Mouse (Mus musculus): ENCODE results near the gene Otulin.

The Otulin gene

DNA sequence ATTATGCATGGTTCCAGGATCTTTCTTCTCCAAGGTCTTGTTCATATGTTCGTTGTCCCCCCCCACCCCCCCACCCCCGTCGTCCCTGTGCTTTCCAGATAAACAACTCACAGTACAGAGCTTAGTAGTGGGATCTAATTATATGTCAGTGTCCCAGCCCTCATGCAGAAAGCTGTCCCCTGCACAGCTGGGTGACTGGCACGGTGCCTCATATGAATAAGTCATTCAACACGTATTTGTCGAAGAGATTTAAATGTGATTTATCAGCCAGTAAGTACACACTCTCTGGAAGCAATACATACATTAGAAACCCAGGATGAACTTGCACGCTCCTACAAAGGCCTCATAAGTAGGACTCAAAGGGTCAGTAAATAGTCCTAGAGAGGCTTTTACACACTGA, 80.6 kb downstream of the Otulin start:
- DNase-seq (ENCODE audit: low spot score): no peak

GRCm38 (mm10) chr15:27549071-27549470, 81.4 kb downstream of the Otulin start:
- DNase-seq (ENCODE audit: low spot score): no peak

DNA sequence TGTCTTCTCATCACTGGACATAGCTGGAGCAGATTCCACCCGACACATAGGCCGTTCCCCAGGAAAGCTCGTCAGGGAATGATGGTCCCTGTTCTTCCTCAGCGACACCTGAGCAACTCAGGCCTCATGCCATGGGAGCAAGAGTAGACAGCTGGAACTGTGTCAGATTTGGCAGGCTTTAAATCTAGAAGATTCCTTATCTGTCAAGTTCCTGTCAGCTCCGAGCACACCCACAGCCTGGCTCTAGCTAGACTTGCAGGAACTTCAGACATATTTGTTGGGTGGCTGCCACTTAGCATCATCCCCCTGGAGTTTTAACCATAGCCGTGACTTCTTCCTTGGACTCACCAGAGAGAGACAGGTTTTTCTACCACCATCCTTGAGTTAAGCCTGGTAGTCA, 82.4 kb downstream of the Otulin start:
- DNase-seq (ENCODE audit: low spot score): no peak

DNA sequence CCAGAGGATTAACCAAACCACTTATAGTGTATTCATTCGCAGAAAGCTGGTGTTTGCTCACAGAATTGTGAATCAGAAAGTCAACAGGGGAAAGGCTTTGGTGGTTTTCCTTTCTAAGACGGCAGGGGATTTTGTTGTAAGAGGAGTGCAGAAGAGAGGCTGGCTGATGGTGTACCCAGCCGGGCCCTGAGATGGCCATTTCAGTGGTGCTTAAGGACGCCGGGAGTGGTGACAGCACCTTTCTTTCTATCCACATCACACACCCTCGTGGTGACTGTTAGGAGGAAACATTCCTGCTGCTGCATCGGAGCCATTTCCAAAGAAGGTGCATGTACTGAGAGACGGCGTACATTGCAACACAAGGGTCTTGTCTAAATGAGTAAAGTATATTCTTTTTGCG, 85.3 kb downstream of the Otulin start:
- no peak for DNase-seq (ENCODE audit: low spot score)

DNA sequence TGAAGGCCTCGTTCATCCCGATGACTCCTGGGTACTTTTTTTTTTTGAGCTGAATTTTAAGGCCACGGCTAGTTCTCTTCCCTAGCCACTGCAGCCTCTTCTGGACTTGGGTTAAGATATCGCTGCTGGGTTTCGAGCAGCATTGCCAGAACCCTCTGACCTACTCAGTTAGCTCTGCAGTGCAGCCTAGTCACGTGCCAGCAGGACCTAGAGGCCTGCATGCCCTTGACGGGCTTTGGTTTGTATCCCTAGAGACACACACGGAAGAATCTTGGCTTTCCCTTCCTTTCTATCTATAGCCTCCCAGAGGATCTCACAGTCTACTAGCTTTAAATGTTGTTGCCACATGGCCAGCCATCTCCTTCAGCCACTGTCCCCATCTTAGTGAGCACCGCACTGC, 90.7 kb downstream of the Otulin start:
- no peak for DNase-seq (ENCODE audit: low spot score)

- no peak for DNase-seq (ENCODE audit: low spot score)
These were observed 92.8 kb downstream of the Otulin start for GRCm38 (mm10) chr15:27537519-27538223.

DNA sequence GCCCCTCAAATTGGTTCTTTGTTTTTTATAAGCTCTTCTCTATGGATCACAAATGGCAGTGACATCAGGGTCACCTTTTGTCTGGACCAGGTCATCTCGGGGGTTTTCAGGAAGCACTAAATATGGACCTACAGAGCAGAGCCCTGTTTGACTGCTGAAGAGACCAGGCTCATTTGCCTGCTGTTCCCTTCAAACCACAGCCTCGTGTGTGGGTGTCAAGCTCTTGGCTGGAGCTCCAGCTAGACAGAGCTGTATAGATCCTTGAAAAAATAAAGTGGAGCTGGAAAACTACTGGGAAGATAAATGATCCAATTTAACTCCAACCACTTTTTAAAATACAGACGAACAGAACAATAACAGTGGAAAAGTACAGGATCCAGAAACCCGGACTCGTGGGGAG, 93.7 kb downstream of the Otulin start:
- DNase-seq (ENCODE audit: low spot score): no peak

DNA sequence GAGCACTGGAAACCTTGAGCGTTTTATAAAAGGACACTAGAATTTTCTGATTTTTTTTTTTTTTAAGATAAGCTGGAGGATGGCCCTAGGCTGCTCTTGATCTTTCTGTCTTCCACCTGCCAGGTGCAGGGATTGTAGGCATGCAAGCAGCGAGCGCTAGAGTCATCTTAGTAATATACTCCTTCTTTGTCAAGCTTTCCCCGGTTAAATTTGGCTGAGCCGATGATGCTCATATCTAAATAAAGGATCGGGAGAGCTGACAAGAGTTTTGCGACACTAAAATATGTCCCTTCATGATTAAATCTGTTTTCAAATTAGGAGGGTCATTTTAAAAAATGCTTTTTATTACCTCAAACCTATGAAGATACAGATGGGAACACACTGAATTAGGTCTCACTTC, 94.3 kb downstream of the Otulin start:
- DNase-seq (ENCODE audit: low spot score): no peak

DNA sequence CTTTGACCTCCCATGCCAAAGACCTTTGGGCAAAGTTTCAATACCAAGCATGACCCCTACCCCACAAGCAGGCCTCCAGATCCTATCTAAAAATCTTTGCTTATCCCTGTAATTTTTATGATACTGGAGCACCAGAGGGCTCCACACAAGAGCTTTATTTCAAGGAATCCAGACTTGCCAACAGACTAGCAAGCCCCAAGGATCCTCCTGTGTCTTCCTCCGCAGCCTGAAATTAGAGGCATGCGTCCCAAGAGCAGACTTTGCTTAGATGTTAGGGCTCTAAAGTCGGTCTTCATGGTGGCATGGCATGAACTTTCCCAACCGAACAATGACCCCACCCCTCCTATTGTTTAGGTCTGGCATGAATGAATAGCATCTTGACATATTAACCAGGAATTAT, 94.8 kb downstream of the Otulin start:
- no peak for DNase-seq (ENCODE audit: low spot score)

GRCm38 (mm10) chr15:27533036-27533435, 97.5 kb downstream of the Otulin start:
- no peak for DNase-seq (ENCODE audit: low spot score)

DNA sequence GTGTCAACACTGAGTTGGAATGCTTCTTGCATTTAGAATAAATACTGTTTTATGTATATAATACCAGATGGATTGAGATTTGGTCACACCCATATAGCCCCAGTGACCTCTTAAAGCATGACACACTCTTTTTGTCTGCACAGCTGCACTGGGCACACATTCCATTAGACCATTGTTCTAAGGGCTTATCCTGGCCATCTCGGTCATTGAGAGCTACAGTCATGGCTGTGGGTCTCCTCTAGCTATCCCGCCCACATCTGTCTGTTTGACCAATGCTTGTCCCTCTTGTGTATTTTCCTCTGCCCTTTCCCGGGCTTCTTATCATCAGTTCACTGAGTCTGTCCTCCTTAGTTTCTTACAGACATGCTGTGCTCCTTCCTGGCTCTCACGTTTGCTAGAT, 100.5 kb downstream of the Otulin start:
- no peak for DNase-seq (ENCODE audit: low spot score)

GRCm38 (mm10) chr15:27528896-27529295, 101.6 kb downstream of the Otulin start:
- no peak for DNase-seq (ENCODE audit: low spot score)

DNA sequence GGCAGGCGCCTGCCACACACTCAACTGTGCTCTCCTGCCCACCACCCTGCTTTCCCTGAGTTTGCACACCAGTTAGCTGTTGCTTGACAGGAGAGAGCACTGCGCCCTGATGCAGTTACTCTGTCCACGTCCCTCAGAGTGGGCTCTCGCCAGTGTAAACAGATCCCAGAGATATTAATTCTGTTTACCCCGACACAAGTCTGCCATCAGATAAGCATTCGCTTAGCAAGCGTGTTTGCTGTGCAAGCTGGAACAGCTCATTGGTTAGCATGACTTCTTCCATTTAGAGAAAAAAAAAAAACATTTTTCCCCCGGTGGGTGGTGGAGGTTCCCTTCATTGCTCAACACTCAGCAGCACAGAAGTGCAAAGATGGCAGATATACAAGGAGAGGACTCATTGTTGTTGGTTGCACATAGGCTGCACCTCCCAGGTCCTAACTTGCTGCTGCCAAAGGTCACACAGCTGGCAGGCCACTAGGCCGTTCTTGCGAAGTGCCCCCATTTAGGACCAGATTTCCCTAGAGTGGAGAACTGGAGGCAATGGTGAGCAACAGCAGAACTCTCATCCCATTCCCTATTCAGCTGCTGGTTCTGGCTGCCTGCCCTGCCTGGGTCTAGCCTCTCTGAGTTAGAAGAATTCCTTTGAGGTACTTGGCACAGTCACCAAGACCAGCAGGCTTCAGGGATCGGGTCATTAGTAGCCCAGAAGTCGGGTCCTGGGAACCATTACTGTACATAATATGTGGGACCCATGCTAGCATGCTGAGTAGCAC, 105.1 kb downstream of the Otulin start:
- DNase-seq (ENCODE audit: low spot score): peak; percentile 35

- no peak for DNase-seq (ENCODE audit: low spot score)
These were observed 110.6 kb downstream of the Otulin start for GRCm38 (mm10) chr15:27519857-27520256.

- DNase-seq (ENCODE audit: low spot score): no peak
These were observed 112.5 kb downstream of the Otulin start for GRCm38 (mm10) chr15:27518026-27518425.

DNA sequence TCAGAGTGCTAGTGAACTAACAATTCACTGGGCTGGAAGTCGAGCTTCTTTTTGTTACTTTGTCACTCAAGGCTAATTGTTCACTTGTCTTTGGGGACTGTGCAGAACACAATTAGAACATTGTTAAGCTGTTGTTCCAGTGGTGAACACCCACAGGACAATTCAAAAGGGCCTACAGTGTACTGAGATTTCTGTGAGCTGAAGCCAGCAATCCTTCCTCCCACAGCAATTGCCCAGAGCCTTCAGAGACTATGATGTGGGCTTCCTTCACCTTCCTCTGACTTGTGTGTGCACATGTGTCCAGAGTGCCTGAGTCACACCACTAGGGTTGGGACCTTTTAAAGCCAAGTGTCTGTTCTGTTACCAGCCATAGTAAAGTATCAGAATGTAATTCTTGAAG, 113.6 kb downstream of the Otulin start:
- no peak for DNase-seq (ENCODE audit: low spot score)

GRCm38 (mm10) chr15:27508982-27509381, 121.5 kb downstream of the Otulin start:
- no peak for DNase-seq (ENCODE audit: low spot score)

- DNase-seq (ENCODE audit: low spot score): no peak
These were observed 122.3 kb downstream of the Otulin start for GRCm38 (mm10) chr15:27508169-27508568.

DNA sequence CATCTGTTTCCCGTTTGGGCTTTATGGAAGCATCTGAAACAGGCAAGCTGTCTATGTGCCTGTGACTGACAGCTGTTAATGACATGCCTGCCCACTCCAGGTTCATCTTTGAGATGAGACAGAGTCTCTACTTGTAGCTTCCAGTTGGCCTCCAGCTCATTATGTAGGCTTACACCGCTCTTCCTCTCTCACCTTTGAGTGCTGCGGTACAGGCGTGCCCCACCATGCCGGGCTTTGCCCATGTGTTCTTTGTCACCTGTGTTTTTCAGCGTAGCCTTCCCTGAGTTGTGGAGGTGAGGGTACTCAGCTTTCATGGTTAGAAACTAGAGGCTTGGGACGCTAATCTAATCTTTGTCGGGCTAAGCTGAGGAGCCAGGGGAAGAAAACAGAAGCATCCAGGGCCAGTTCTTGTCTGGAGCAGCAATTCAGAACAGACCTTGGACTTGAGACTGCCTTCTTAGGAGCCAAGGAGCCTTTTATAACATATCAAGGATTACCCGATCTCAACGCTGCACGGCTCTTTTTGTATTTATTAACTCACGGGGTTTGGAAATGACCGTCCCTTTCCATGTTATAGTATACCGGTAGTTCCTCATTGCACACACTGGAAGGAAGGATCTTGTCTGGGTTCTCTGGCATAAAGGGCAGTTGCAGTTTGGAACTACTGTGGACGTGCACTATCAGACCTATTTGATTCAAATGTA, 123.4 kb downstream of the Otulin start:
- no peak for DNase-seq (ENCODE audit: low spot score)

GRCm38 (mm10) chr15:27506127-27506886, 124.2 kb downstream of the Otulin start:
- DNase-seq (ENCODE audit: low spot score): no peak

DNA sequence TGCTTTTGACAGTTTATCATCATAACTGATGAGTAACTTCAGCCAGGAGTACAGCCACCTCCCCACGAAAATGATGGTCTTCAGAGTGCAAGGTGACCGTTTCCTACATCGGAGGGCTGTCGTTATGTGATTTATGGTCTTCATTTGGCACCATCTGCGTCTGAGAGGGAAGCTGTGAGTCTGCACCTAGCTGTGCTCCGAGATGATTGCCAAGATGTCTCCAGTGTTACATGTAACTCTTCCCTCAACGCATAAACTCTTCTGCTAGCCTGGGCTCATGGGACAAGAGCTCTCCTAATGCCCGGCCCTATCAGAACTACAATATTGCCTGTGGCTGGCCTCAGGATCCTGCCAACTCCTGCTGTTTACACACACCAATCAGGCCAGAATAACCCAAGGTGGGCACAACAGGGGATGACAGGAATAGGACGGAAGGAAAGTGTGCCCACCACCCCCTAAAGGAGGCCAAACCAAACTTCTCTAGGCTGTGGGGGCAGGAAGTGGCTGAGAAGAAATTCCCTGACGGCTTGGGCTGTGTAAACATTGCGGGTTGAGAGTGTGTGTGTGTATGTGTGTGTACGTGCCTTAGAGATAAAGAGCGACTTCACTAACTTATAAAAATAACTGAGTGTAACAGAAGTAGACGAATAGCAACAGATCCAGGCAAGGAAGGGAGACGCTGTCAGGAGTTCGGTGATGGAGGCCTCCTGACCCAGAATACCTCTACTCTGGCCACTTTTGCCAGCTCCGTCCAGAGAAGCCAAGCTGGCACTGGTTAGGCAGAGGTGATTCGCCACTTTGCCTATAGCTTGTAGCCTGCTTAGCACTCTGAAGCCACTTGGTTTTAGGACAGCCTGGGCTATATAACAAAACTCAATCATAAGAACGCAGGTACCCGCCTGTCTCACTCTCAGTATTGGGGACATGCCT, 126.4 kb downstream of the Otulin start:
- DNase-seq (ENCODE audit: low spot score): no peak
